Mouse (Mus musculus) neural tube, embryonic 13.5 days (tissue): ENCODE measurements around the gene Best2. TPM values are rescaled to one million over a fixed set of nuclear protein-coding genes. Genes with fewer than 3 reads are reported as not detected.

Source experiments
- ATAC-seq: fragments of 200-750 bp; cut with Nextera tagmentation; 2 replicates; pipeline ENCODE4 v1.8.0; 2017; ENCODE audit warnings: low read depth, mild to moderate bottlenecking, moderate TSS enrichment, moderate library complexity
- H3K27ac ChIP-seq: fragments of 300-500 bp; sonication (generic); replicated peaks from 2 replicates; pipeline ENCODE4 v1.5.1; 2015; ENCODE audit warnings: moderate library complexity, mild to moderate bottlenecking, inconsistent platforms
- H3K27me3 ChIP-seq: fragments of 300-500 bp; sonication (generic); 2 replicates; pipeline ENCODE4 v1.6.1; 2015; ENCODE audit warnings: mild to moderate bottlenecking, inconsistent platforms
- H3K36me3 ChIP-seq: fragments of 300-500 bp; sonication (generic); 2 replicates; pipeline ENCODE4 v1.6.1; 2015; ENCODE audit warnings: mild to moderate bottlenecking, inconsistent platforms
- H3K4me1 ChIP-seq: fragments of 300-500 bp; sonication (generic); replicated peaks from 2 replicates; pipeline ENCODE4 v1.6.1; 2015; ENCODE audit warnings: inconsistent platforms
- H3K4me2 ChIP-seq: fragments of 300-500 bp; sonication (generic); 2 replicates; pipeline ENCODE4 v1.6.1; 2015; ENCODE audit warnings: inconsistent platforms, mild to moderate bottlenecking, moderate library complexity
- H3K4me3 ChIP-seq: fragments of 300-500 bp; sonication (generic); 2 replicates; pipeline ENCODE4 v1.5.1; 2015; ENCODE audit warnings: mild to moderate bottlenecking, inconsistent platforms
- H3K9ac ChIP-seq: fragments of 300-500 bp; sonication (generic); 2 replicates; pipeline ENCODE4 v1.6.1; 2015; ENCODE audit warnings: moderate library complexity, mild to moderate bottlenecking, inconsistent platforms
- H3K9me3 ChIP-seq: fragments of 300-500 bp; sonication (generic); 2 replicates; pipeline ENCODE4 v1.6.1; 2016; ENCODE audit warnings: inconsistent platforms
- WGBS: fragments of 180-500 bp; shearing (Covaris S2); methylation state at CpG from one replicate; pipeline ENCODE4 v1.1.7; 2015; 5-methylcytosine and 5-hydroxymethylcytosine counted together
- polyA plus RNA-seq: library from polyadenylated mRNA; unstranded; fragments of >200 nt; fragmentation: Nextera tagmentation; extraction: Ambion mirVana; gene quantifications from 2 replicates; pipeline ENCODE4 v1.2.1, GENCODE M21; 2015

Best2 gene
- polyA plus RNA-seq = not detected in 2 replicates

DNA sequence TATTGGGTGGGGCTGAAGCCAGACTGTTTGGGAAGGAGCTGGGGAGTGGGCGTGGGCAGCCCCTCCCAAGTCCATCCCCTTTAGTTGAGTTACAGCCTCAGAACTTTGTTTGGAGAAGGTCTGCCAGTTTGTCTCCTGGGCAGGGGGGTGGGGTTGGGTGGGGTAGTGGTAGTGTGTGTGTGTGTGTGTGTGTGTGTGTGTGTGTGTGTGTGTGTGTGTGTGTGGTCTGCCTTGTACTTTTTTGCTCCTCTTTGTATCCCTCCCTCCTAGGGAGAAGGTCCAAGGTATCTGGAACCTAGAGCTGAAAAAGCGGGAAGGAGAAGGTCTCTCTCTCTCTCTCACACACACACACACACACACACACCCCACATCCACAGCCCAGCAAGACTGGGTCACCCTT, at the start of gene Best2:
Best2 (minus strand) TSS at position 101 of the 400 bp plus-strand sequence.
- peak within 1 kb of the TSS; percentile 33 for H3K4me3 ChIP-seq
- H3K36me3 ChIP-seq = peaks cover 28% of the 10 kb centered on the region
- peaks cover 51% of the 10 kb centered on the region for H3K27me3 ChIP-seq
- 64% methylated on average over 2 of the region's 2 CpGs for WGBS
- H3K9me3 ChIP-seq = no peaks in the 10 kb centered on the region
- no peak for ATAC-seq
- H3K9ac ChIP-seq = peak within 1 kb of the TSS; percentile 65
- H3K4me2 ChIP-seq = peak within 1 kb of the TSS; percentile 64
- H3K4me1 ChIP-seq = peaks cover 9% of the 10 kb centered on the region; the same call in 1 of the 2 replicates
- H3K27ac ChIP-seq = no peak within 1 kb of the TSS

DNA sequence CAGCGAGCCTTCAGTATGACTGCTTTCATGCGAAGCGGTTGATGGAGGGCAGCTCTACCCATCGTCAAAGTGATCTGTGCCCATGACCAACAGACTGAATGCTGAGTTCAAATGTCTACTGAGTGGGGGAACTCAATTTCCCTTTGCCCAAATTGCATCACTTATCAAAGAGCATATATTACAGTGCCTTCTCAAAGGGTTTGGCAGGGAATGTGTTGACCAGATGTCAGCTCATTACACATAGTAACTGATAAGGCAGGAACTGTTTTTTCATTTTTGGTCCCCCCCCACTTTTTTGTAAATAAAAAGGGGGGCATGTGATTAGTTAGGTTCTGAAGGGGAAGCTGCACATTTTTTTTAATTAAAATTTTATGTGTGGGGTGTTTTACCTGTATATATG, 48.3 kb upstream of the Best2 start:
- 95% methylated on average over 4 of the region's 4 CpGs for WGBS
- Histone ChIP-seq H3K4me1 (peaks cover 22% of the 10 kb centered on the region), H3K9me3 (no peaks in the 10 kb centered on the region), H3K4me2 (no peak overlapping the region), H3K9ac (no peak overlapping the region), H3K27me3 (no peaks in the 10 kb centered on the region), H3K4me3 (no peak overlapping the region), H3K36me3 (peaks cover 47% of the 10 kb centered on the region), H3K27ac (no peak overlapping the region)
- ATAC-seq = no peak

GRCm38 (mm10) chr8:85059879-85060616, 45.7 kb upstream of the Best2 start, which contains the start of gene Fbxw9:
Gene Fbxw9, plus strand, starts transcription at chr8:85060055.
- H3K27ac ChIP-seq = peak within 1 kb of the TSS; percentile 64
- H3K27me3 ChIP-seq = no peaks in the 10 kb centered on the region
- H3K36me3 ChIP-seq = peaks cover 45% of the 10 kb centered on the region
- peak within 1 kb of the TSS; percentile 98 for H3K4me2 ChIP-seq
- WGBS = 1% methylated on average over 52 of the region's 53 CpGs
- H3K4me3 ChIP-seq = peak within 1 kb of the TSS; percentile 96
- no peaks in the 10 kb centered on the region for H3K9me3 ChIP-seq
- peaks cover 22% of the 10 kb centered on the region for H3K4me1 ChIP-seq
- H3K9ac ChIP-seq = peak within 1 kb of the TSS; percentile 81
- ATAC-seq = peak; percentile 93

DNA sequence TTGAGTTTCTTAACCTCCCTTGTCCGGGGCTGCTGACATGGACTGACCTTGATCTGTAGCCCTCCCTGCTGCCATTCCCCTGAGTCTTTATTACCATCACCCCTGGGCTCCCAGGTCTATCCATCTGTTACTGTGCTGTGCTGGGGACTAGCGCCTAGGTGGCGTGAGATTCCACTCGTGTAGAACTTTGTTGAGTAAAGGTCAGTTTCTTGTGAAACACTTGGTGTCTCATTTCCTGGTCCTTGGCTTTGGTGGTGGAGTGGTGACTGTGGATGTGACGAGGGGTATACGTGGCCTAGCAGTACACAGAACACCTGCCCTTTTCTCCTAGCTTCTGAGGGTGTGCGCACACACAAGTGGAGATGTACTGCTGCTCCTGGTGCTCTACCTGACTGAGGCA, 43.0 kb upstream of the Best2 start:
- ATAC-seq = no peak
- H3K27ac ChIP-seq = no peak overlapping the region
- no peak overlapping the region for H3K4me2 ChIP-seq
- no peaks in the 10 kb centered on the region for H3K9me3 ChIP-seq
- WGBS = 83% methylated on average over 7 of the region's 7 CpGs
- H3K4me3 ChIP-seq = no peak overlapping the region
- H3K36me3 ChIP-seq = peaks cover 51% of the 10 kb centered on the region
- H3K27me3 ChIP-seq = no peaks in the 10 kb centered on the region
- peaks cover 21% of the 10 kb centered on the region for H3K4me1 ChIP-seq
- no peak overlapping the region for H3K9ac ChIP-seq

GRCm38 (mm10) chr8:85043619-85044018, 29.3 kb upstream of the Best2 start:
- H3K4me1 ChIP-seq = peaks cover 8% of the 10 kb centered on the region
- WGBS = 89% methylated on average over 6 of the region's 6 CpGs
- no peak overlapping the region for H3K9ac ChIP-seq
- no peak overlapping the region for H3K4me2 ChIP-seq
- H3K27me3 ChIP-seq = no peaks in the 10 kb centered on the region
- no peaks in the 10 kb centered on the region for H3K9me3 ChIP-seq
- H3K36me3 ChIP-seq = peaks cover 79% of the 10 kb centered on the region
- no peak for ATAC-seq
- no peak overlapping the region for H3K27ac ChIP-seq
- no peak overlapping the region for H3K4me3 ChIP-seq

DNA sequence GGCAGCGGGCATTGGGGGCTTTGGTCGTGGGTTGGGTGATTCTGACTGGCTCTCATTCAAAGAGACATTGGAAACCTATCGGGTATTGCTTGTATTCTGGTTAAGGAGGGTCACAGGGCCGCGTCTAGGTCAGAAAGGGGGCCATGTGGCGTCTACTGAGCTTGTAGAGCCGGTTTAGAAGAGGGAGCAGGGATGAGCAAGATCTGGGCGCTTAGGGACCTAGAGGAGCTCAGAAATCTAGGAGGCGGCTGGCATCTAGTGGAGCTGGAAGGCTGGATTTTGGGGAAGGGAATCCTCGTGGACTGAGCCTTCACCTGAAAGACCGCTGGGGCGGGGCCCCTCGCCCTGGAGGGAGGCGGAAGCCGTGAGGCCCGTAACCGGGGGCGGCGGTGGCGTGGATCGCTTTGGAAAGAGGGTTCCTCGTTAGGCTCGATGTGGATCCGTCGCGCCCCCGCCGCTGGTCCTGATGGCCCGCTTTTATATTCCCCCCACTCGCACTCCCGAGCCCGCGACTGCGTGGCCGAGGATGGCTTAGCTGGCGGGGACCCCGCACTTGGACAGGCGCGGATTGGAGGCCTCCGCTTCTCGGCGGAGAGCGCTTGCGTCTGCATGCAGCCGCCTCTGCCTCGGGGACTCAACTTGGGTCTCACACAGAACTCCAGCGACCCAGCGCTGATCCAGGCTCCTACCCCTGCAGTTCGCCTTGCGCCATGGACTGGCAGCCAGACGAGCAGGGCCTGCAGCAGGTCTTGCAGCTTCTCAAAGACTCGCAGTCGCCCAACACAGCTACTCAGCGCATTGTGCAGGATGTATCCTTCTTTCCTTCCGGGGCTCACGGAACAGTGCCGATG, 23.6 kb upstream of the Best2 start:
- WGBS = under 1% methylated on average over 56 of the region's 57 CpGs
- Histone ChIP-seq H3K4me3 (peak overlapping the region; percentile 76), H3K4me2 (peak overlapping the region; percentile 99), H3K27ac (peak overlapping the region; percentile 99), H3K27me3 (no peaks in the 10 kb centered on the region), H3K4me1 (peaks cover 29% of the 10 kb centered on the region), H3K9me3 (no peaks in the 10 kb centered on the region), H3K9ac (peak overlapping the region; percentile 93), H3K36me3 (peaks cover 24% of the 10 kb centered on the region)
- peak; percentile 6; the same call in 1 of the 2 replicates for ATAC-seq

DNA sequence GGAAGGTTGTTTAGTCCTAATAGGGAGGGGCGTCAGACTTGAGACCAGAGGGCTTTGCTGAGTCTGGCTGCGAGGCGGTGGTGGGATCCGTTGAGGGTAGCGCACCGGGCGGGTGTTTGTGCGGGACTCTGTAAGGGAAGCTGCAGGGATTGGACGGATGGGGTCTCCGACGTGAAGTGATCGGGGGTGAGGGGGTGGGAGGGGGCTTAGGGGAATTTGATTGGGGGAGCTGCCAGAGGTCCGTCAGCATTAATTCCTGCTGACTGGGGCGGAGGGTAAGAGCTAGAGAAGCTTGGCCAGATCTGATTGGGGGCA, 23.0 kb upstream of the Best2 start:
- WGBS = 0% methylated on average over 14 of the region's 14 CpGs
- no peaks in the 10 kb centered on the region for H3K27me3 ChIP-seq
- no peaks in the 10 kb centered on the region for H3K9me3 ChIP-seq
- H3K9ac ChIP-seq = peak overlapping the region; percentile 93
- H3K4me1 ChIP-seq = peaks cover 29% of the 10 kb centered on the region
- H3K36me3 ChIP-seq = peaks cover 28% of the 10 kb centered on the region
- H3K4me3 ChIP-seq = peak overlapping the region; percentile 76
- H3K27ac ChIP-seq = peak overlapping the region; percentile 99
- ATAC-seq = peak; percentile 71
- H3K4me2 ChIP-seq = peak overlapping the region; percentile 99

- H3K4me2 ChIP-seq = peak within 1 kb of the TSS; percentile 99
- ATAC-seq = peak; percentile 93
- no peaks in the 10 kb centered on the region for H3K9me3 ChIP-seq
- peak within 1 kb of the TSS; percentile 99 for H3K27ac ChIP-seq
- peaks cover 28% of the 10 kb centered on the region for H3K36me3 ChIP-seq
- 1% methylated on average over 59 of the region's 59 CpGs for WGBS
- H3K27me3 ChIP-seq = no peaks in the 10 kb centered on the region
- H3K4me3 ChIP-seq = peak within 1 kb of the TSS; percentile 76
- peak within 1 kb of the TSS; percentile 93 for H3K9ac ChIP-seq
- peaks cover 29% of the 10 kb centered on the region for H3K4me1 ChIP-seq
Measured at GRCm38 (mm10) chr8:85036718-85037365, 22.5 kb upstream of the Best2 start, which contains the start of gene Tnpo2. Gene Tnpo2, plus strand, starts transcription at chr8:85036915.

DNA sequence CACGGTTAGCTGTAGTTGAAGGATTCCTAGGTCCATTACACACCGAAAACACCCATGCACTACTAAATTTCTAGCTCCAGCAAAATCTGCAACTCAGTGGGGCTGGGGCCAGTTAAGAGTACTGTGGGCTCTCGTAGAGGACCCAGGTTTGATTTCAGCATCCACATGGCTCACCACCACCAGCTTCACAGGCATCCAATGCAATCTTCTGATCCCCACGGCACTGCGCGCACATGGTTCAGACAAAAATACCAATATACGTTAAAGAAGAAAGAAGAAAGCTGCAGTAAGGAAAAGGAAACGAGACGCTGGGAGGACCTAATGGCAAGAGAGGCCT, 22.0 kb upstream of the Best2 start:
- 0% methylated on average over 9 of the region's 9 CpGs for WGBS
- Histone ChIP-seq H3K27me3 (no peaks in the 10 kb centered on the region), H3K4me2 (peak overlapping the region; percentile 99), H3K27ac (peak overlapping the region; percentile 76), H3K36me3 (peaks cover 28% of the 10 kb centered on the region), H3K4me1 (peaks cover 29% of the 10 kb centered on the region), H3K9me3 (no peaks in the 10 kb centered on the region), H3K4me3 (peak overlapping the region; percentile 76), H3K9ac (peak overlapping the region; percentile 77)
- ATAC-seq = peak; percentile 57

DNA sequence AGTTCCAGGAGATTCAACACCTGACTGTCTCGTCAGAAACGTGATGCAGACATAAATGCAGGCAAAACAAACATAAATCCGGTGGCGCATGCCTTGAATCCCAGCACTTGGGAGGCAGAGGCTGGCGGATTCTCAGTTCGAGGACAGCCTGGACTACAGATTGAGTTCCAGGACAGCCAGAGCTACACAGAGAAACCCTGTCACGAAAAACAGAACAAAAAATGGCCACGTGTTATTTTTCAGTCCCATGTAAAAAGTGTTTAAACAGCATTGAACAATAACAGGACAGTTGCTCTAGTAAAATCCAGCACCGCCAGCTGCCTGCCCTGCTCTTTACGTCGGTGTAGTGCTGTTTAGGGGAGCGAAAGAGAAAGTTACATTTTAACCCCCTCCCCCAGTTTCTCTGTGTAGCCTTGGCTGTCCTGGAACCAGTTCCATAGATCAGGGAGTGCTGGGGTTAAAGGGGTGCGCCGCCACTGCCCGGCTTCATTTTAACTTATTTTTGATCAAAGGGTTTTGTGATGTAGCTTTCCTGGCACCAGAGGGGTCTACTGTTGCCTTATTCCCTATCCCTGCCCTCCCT, 21.5 kb upstream of the Best2 start:
- Histone ChIP-seq H3K4me3 (peak overlapping the region; percentile 76), H3K27ac (peak overlapping the region; percentile 76), H3K4me1 (peaks cover 29% of the 10 kb centered on the region), H3K9me3 (no peaks in the 10 kb centered on the region), H3K36me3 (peaks cover 27% of the 10 kb centered on the region), H3K4me2 (peak overlapping the region; percentile 99), H3K9ac (peak overlapping the region; percentile 77), H3K27me3 (no peaks in the 10 kb centered on the region)
- peak; percentile 10; the same call in 1 of the 2 replicates for ATAC-seq
- under 1% methylated on average over 15 of the region's 15 CpGs for WGBS

GRCm38 (mm10) chr8:85035165-85035727, 20.9 kb upstream of the Best2 start:
- peak overlapping the region; percentile 76 for H3K4me3 ChIP-seq
- 7% methylated on average over 12 of the region's 12 CpGs for WGBS
- no peaks in the 10 kb centered on the region for H3K9me3 ChIP-seq
- H3K27ac ChIP-seq = no peak overlapping the region
- peak overlapping the region; percentile 99 for H3K4me2 ChIP-seq
- peak overlapping the region; percentile 77 for H3K9ac ChIP-seq
- H3K27me3 ChIP-seq = no peaks in the 10 kb centered on the region
- H3K36me3 ChIP-seq = peaks cover 27% of the 10 kb centered on the region
- no peak for ATAC-seq
- H3K4me1 ChIP-seq = peaks cover 29% of the 10 kb centered on the region
